Mouse (Mus musculus) forebrain, embryonic 11.5 days (tissue): ENCODE results near the gene Lamc1. TPM values are rescaled to one million over a fixed set of nuclear protein-coding genes. Genes with fewer than 3 reads are reported as not detected.

Experiments
- ATAC-seq: fragments of 200-750 bp; cut with Nextera tagmentation; replicated peaks from 2 replicates; pipeline ENCODE4 v1.8.0; 2017; ENCODE audit warnings: moderate TSS enrichment; ENCODE audit not compliant: low FRiP score
- DNase-seq: peaks from one replicate; pipeline ENCODE4 v3.0.0-alpha.2; 2017; ENCODE audit warnings: low spot score
- H3K27ac ChIP-seq: fragments of 300-500 bp; sonication (generic); 2 replicates; pipeline ENCODE4 v1.5.1; 2014; ENCODE audit warnings: low read depth, low read length
- H3K27me3 ChIP-seq: fragments of 300-500 bp; sonication (generic); 2 replicates; pipeline ENCODE4 v1.6.1; 2014; ENCODE audit warnings: mild to moderate bottlenecking, low read length, mixed read lengths; ENCODE audit not compliant: control insufficient read depth, insufficient read depth
- H3K36me3 ChIP-seq: fragments of 300-500 bp; sonication (generic); 2 replicates; pipeline ENCODE4 v1.6.1; 2014; ENCODE audit warnings: mild to moderate bottlenecking, low read length, moderate library complexity, mixed read lengths; ENCODE audit not compliant: control insufficient read depth, insufficient read depth
- H3K4me1 ChIP-seq: fragments of 300-500 bp; sonication (generic); replicated peaks from 2 replicates; pipeline ENCODE4 v1.6.1; 2014; ENCODE audit warnings: low read length, mixed read lengths; ENCODE audit not compliant: control insufficient read depth, insufficient read depth
- H3K4me2 ChIP-seq: fragments of 300-500 bp; sonication (generic); 2 replicates; pipeline ENCODE4 v1.6.1; 2014; ENCODE audit warnings: low read depth, mild to moderate bottlenecking, low read length, moderate library complexity, mixed read lengths; ENCODE audit not compliant: severe bottlenecking
- H3K4me3 ChIP-seq: fragments of 300-500 bp; sonication (generic); 2 replicates; pipeline ENCODE4 v1.5.1; 2014; ENCODE audit warnings: low read depth, low read length
- H3K9ac ChIP-seq: fragments of 300-500 bp; sonication (generic); 2 replicates; pipeline ENCODE4 v1.6.1; 2014; ENCODE audit warnings: low read length
- H3K9me3 ChIP-seq: fragments of 300-500 bp; sonication (generic); 2 replicates; pipeline ENCODE4 v1.6.1; 2016; ENCODE audit warnings: low read length, mixed read lengths; ENCODE audit not compliant: control insufficient read depth
- WGBS: fragments of 180-500 bp; shearing (Covaris S2); extraction: QIAGEN DNeasy Blood & Tissue Kit; methylation state at CpG from one replicate; pipeline ENCODE4 v1.1.7; 2014; 5-methylcytosine and 5-hydroxymethylcytosine counted together
- polyA plus RNA-seq: library from polyadenylated mRNA; unstranded; fragments of >200 nt; fragmentation: Nextera tagmentation; extraction: Ambion mirVana; gene quantifications from 2 replicates; pipeline ENCODE4 v1.2.1, GENCODE M21; 2014

Lamc1 gene
- polyA plus RNA-seq, 1 experiment from 2014 or later = 31.4 TPM

DNA sequence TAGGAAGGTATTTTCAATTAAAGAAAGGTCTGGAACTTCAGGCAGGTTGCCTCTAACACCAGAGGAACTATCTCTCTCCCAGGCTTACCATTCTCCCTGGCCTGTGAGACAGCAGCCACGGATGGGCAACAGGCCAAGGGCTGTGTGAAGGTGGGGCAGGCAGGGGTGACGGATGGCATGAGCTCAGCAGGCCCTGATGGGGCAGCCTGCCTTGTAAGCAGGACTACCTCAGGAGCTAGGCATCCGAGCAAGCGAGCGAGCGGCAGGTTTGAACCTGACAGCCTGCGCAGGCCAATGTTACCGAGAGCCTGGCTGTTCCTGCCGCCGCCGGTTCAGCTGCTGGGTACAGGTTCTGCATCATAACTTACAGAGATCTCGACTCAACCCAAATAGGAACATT lies 157.8 kb downstream of the Lamc1 start:
- H3K4me3 ChIP-seq = no peak overlapping the region
- H3K9ac ChIP-seq = no peak overlapping the region
- no peak for ATAC-seq
- no peaks in the 10 kb centered on the region for H3K27me3 ChIP-seq
- DNase-seq = no peak
- H3K36me3 ChIP-seq = no peaks in the 10 kb centered on the region
- no peaks in the 10 kb centered on the region for H3K9me3 ChIP-seq
- H3K27ac ChIP-seq = no peak overlapping the region
- H3K4me2 ChIP-seq = no peak overlapping the region
- H3K4me1 ChIP-seq = peaks cover 6% of the 10 kb centered on the region; the same call in 1 of the 2 replicates
- WGBS = 83% methylated on average over 12 of the region's 12 CpGs

DNA sequence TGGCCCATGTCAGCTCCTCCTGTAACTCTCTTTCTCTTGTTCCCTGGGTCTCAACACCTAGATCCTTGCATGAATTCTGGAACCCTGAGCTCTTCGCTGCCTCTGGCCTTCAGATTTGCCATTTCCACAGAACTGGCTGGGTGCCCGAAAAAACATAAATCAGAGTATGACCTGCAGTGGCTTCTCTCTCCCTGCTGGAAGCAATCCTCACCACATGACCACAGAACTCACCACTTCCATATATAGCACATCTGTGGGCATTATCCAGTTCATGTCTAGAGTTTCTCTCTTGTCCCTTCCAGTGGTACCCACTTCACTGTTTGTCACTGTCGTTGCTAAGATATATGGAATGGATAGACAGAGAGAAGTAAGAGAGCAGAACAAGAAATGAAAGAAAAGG lies 159.3 kb downstream of the Lamc1 start:
- Histone ChIP-seq H3K4me3 (no peak overlapping the region), H3K27me3 (no peaks in the 10 kb centered on the region), H3K36me3 (no peaks in the 10 kb centered on the region), H3K4me2 (no peak overlapping the region), H3K9me3 (no peaks in the 10 kb centered on the region), H3K27ac (no peak overlapping the region), H3K4me1 (peaks cover 6% of the 10 kb centered on the region; the same call in 1 of the 2 replicates), H3K9ac (no peak overlapping the region)
- no peak for DNase-seq
- 86% methylated on average over 3 of the region's 3 CpGs for WGBS
- ATAC-seq = no peak

DNA sequence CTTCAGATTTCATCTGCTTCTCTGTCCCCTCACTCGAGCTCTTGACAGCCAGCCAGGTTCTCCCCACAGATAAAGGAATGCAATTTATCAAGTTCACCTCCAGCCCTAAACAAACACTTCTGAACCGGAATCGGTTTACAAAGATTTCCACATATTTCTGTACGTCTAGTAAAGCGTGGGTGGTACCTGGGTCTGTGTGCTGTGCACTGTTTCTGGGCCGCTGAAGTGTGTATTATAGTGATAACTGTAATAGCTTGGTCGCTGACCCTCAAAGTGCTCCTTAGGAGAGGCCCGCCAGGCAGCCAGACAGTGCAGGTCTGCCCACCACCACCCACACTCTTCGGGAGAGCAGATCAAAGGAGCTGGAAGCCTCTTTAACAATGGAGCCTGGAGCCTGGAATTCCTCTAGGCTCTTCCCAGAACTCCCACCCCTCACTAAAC lies 160.3 kb downstream of the Lamc1 start:
- H3K27ac ChIP-seq = no peak overlapping the region
- WGBS = 37% methylated on average over 9 of the region's 9 CpGs
- no peak for DNase-seq
- no peaks in the 10 kb centered on the region for H3K9me3 ChIP-seq
- no peak overlapping the region for H3K9ac ChIP-seq
- H3K4me2 ChIP-seq = no peak overlapping the region
- no peaks in the 10 kb centered on the region for H3K27me3 ChIP-seq
- no peak overlapping the region for H3K4me3 ChIP-seq
- no peaks in the 10 kb centered on the region for H3K36me3 ChIP-seq
- no peak for ATAC-seq
- peaks cover 6% of the 10 kb centered on the region; the same call in 1 of the 2 replicates for H3K4me1 ChIP-seq

DNA sequence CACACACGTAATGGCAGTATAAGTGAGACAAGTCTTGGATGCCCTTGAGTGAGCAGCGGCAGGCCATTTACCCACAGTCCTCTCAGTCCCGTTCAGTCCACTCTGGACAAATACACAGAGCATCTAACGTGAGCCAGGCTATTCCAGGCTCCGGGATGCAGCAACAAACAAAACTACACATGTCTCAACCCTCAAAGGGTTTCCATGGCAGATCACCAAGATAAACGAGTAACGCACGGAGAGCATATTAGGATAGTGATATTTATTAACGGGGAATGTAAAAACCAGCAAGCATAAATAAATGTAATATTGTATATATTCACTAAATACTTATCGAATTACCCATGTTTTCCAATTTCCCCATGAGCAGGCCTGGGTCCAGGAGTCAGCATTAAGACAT lies 161.6 kb downstream of the Lamc1 start:
- WGBS = 90% methylated on average over 10 of the region's 10 CpGs
- no peak for ATAC-seq
- H3K27ac ChIP-seq = no peak overlapping the region
- H3K4me1 ChIP-seq = peaks cover 6% of the 10 kb centered on the region; the same call in 1 of the 2 replicates
- no peaks in the 10 kb centered on the region for H3K36me3 ChIP-seq
- no peak overlapping the region for H3K4me2 ChIP-seq
- no peak for DNase-seq
- H3K9ac ChIP-seq = no peak overlapping the region
- H3K9me3 ChIP-seq = no peaks in the 10 kb centered on the region
- H3K27me3 ChIP-seq = no peaks in the 10 kb centered on the region
- H3K4me3 ChIP-seq = no peak overlapping the region

Other genes starting within 250 kb of the Lamc1 start
- 0.48 and 0.55 TPM in 2 replicates for gene Lamc2, start 146.3 kb downstream of the Lamc1 start, polyA plus RNA-seq
- gene Shcbp1l, start 92.4 kb upstream of the Lamc1 start, polyA plus RNA-seq = 0.19 and 0.37 TPM in 2 replicates
- gene Dhx9, start 154.9 kb upstream of the Lamc1 start, polyA plus RNA-seq = 27.5 and 29.5 TPM in 2 replicates
- gene Npl, start 217.3 kb upstream of the Lamc1 start, polyA plus RNA-seq = 12.4 and 14.3 TPM in 2 replicates